Mouse (Mus musculus) kidney, adult 2 months (tissue): ENCODE measurements around the gene Asic1.

Experiments
- CTCF ChIP-seq: fragments of 200-500 bp; conservative IDR thresholded peaks from 2 replicates; pipeline ENCODE4 v1.5.1; 2011; ENCODE audit warnings: low read depth, mild to moderate bottlenecking, control low read depth, low read length, moderate library complexity, mixed read lengths; ENCODE audit not compliant: insufficient read depth, insufficient read length
- POLR2A ChIP-seq: fragments of 200-500 bp; IDR thresholded peaks from one replicate; pipeline ENCODE4 v1.6.1; 2011; ENCODE audit warnings: low read depth, low read length, control low read depth

GRCm38 (mm10) chr15:99661121-99661830, 8.9 kb upstream of the Asic1 start:
- TF ChIP-seq CTCF (no peak), POLR2A (no peak)
